Mouse (Mus musculus) lung, embryonic 14.5 days (tissue): ENCODE results near the gene Gan. TPM values are rescaled to one million over a fixed set of nuclear protein-coding genes. Genes with fewer than 3 reads are reported as not detected.
A peak's percentile ranks its signal among the peaks of the same experiment; 100 is the strongest.

Experiments used
- ATAC-seq: fragments of 200-750 bp; cut with Nextera tagmentation; 2 replicates; pipeline ENCODE4 v1.8.0; 2017; ENCODE audit warnings: mild to moderate bottlenecking, moderate TSS enrichment, moderate library complexity; ENCODE audit not compliant: insufficient read depth
- DNase-seq: peaks from one replicate; pipeline ENCODE4 v3.0.0-alpha.2; 2015
- H3K27ac ChIP-seq: fragments of 300-500 bp; sonication (generic); 2 replicates; pipeline ENCODE4 v1.5.1; 2014; ENCODE audit warnings: low read depth, mild to moderate bottlenecking, moderate library complexity
- H3K27me3 ChIP-seq: fragments of 300-500 bp; sonication (generic); 2 replicates; pipeline ENCODE4 v1.6.1; 2014; ENCODE audit warnings: low read length, control low read depth; ENCODE audit not compliant: insufficient read depth
- H3K36me3 ChIP-seq: fragments of 300-500 bp; sonication (generic); 2 replicates; pipeline ENCODE4 v1.6.1; 2014; ENCODE audit warnings: control low read depth; ENCODE audit not compliant: insufficient read depth
- H3K4me1 ChIP-seq: fragments of 300-500 bp; sonication (generic); 2 replicates; pipeline ENCODE4 v1.6.1; 2014; ENCODE audit warnings: antibody characterized with exemption, control low read depth; ENCODE audit not compliant: insufficient read depth
- H3K4me2 ChIP-seq: fragments of 300-500 bp; sonication (generic); 2 replicates; pipeline ENCODE4 v1.6.1; 2014; ENCODE audit warnings: mild to moderate bottlenecking
- H3K4me3 ChIP-seq: fragments of 300-500 bp; sonication (generic); 2 replicates; pipeline ENCODE4 v1.5.1; 2014; ENCODE audit warnings: low read depth, low read length
- H3K9ac ChIP-seq: fragments of 300-500 bp; sonication (generic); 2 replicates; pipeline ENCODE4 v1.6.1; 2014
- H3K9me3 ChIP-seq: fragments of 300-500 bp; sonication (generic); 2 replicates; pipeline ENCODE4 v1.6.1; 2016; ENCODE audit warnings: low read depth, low read length, control low read depth
- CTCF ChIP-seq: IDR thresholded peaks from 2 replicates; pipeline ENCODE4 v1.5.1; 2016; ENCODE audit warnings: antibody characterized with exemption, low read depth
- WGBS: fragments of 180-500 bp; shearing (Covaris S2); extraction: QIAGEN DNeasy Blood & Tissue Kit; methylation state at CpG from one replicate; pipeline ENCODE4 v1.1.7; 2014; 5-methylcytosine and 5-hydroxymethylcytosine counted together
- polyA plus RNA-seq: library from polyadenylated mRNA; unstranded; fragments of >200 nt; fragmentation: Nextera tagmentation; extraction: Ambion mirVana; gene quantifications from 2 replicates; pipeline ENCODE4 v1.2.1, GENCODE M21; 2014

The Gan gene
- polyA plus RNA-seq = 3.3 and 3.4 TPM in 2 replicates

DNA sequence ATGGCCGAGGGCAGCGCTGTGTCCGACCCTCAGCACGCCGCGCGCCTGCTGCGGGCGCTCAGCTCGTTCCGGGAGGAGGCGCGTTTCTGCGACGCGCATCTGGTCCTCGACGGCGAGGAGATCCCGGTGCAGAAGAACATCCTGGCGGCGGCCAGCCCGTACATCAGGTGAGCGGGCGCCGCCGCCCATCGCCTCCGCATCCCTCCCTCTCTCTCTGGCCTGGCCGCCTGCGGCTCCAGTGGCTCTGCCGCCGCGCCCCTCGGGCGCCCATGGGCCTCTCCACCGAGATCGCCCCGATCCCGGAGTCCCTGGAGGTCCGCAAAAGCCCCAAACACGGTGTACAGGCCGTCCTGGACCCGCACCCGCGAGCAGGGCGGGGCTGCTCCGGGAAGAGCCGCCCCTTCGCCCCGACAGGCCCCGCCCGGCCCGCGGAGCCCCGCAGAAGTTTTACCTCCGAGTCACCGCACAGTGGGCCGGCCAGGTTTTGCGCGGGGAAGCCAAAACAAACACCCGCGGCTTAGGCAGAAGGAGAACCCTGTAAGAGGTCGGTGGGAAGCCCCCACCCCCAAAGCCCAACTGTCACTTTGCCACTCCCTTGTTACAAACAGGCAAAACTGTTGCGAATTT, at the start of gene Gan:
Gan (plus strand) TSS at position 1 of the 627 bp plus-strand sequence.
- H3K27me3 ChIP-seq = no peaks in the 10 kb centered on the region
- DNase-seq = peak; percentile 58
- TF ChIP-seq CTCF = no peak
- H3K4me1 ChIP-seq = peaks cover 5% of the 10 kb centered on the region; the same call in 1 of the 2 replicates
- ATAC-seq = peak; percentile 69
- H3K9me3 ChIP-seq = no peaks in the 10 kb centered on the region
- peak within 1 kb of the TSS; percentile 78 for H3K27ac ChIP-seq
- H3K36me3 ChIP-seq = no peaks in the 10 kb centered on the region
- H3K4me2 ChIP-seq = peak within 1 kb of the TSS; percentile 96
- peak within 1 kb of the TSS; percentile 87 for H3K4me3 ChIP-seq
- peak within 1 kb of the TSS; percentile 89 for H3K9ac ChIP-seq
- WGBS = under 1% methylated on average over 65 of the region's 65 CpGs

DNA sequence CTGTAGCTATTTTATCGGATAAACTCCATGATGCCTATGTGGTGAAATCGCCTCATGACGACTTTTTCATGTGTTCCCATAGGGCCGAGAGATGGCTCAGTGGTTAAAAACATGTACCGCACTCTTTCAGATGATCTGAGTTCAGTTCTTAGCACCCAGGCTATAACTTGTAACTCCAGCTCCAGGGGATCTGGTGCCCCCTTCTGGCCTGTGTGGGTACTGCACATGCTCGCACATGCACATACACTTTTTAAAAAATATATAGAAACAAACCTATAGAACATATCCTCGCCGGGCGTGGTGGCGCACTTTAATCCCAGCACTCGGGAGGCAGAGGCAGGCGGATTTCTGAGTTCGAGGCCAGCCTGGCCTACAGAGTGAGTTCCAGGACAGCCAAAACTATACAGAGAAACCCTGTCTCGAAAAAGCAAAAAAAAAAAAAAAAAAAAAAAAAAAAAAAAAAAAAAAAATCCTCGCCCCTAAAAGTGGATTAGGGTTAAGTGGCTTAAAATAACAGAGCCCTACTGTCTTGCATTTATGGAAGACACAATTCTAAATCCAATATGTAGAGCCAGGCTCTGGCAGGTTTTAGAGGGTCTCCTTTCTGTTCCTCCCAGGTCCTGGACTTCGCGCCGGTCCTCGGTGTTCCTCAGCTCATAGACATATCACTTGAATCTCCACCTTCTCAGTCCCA, 48.8 kb upstream of the Gan start:
- DNase-seq = no peak
- no peak for ATAC-seq
- Histone ChIP-seq H3K9ac (no peak overlapping the region), H3K4me2 (no peak overlapping the region), H3K27ac (no peak overlapping the region), H3K36me3 (no peaks in the 10 kb centered on the region), H3K4me1 (no peaks in the 10 kb centered on the region), H3K9me3 (no peaks in the 10 kb centered on the region), H3K27me3 (no peaks in the 10 kb centered on the region), H3K4me3 (no peak overlapping the region)
- 88% methylated on average over 19 of the region's 19 CpGs for WGBS
- peak; percentile 55 for TF ChIP-seq CTCF

DNA sequence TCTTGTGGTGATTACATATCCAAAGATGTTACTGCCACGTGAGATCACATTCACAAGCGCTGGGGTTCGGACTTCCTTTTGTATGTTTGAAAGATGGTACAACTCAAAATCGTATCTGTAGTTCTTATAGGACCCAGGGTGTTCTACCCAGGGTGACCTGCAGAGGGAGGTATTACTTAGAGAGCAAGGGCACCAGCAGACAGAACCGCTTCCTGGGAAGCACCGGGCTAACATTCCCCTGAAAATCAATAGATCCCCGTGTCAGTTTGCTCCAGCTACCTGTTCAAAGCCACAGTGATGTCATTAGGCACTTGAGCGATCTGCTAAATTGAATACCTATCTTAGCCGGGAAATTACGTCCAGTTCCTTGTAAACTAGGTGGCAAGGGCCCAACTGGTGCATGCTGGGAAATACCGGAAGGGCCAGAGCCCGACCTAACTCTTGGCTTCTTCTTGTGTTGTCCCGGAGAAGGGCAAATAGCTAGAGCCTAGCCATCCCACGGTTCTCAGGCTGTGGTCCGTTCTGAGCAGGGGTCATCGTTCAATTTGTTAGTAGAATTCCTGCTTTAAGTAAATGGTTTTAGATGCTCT, 48.0 kb upstream of the Gan start:
- DNase-seq = peak; percentile 79
- WGBS = 46% methylated on average over 16 of the region's 16 CpGs

DNA sequence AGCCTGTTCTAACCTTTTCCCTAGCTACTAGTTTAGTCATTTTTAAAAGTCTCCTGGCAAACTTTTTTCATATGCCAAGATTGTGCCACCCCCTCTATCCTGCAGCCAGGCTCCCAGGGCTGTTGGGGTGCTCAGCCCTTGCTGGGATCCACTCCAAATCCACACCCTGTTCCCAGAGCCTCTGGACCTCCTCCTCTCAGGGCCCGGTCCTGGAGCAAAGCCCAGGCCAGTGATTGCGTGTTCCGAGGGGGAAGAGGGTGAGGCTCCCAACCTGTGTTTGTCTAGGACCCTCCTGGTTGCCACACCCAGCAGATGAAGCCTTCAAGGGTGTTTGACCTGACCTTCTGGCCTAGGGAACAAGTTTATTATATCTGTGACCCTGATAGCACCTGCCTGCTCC, 46.3 kb upstream of the Gan start:
- ATAC-seq = no peak
- Histone ChIP-seq H3K9ac (no peak overlapping the region), H3K9me3 (no peaks in the 10 kb centered on the region), H3K4me2 (no peak overlapping the region), H3K36me3 (no peaks in the 10 kb centered on the region), H3K4me3 (no peak overlapping the region), H3K27ac (no peak overlapping the region), H3K27me3 (no peaks in the 10 kb centered on the region), H3K4me1 (no peaks in the 10 kb centered on the region)
- WGBS = 59% methylated on average over 3 of the region's 3 CpGs
- no peak for DNase-seq
- no peak for TF ChIP-seq CTCF

More for the DNA sequence above, 48.0 kb upstream of the Gan start:
- Histone ChIP-seq H3K4me3 (no peak overlapping the region), H3K27ac (no peak overlapping the region), H3K36me3 (no peaks in the 10 kb centered on the region), H3K27me3 (no peaks in the 10 kb centered on the region), H3K9ac (no peak overlapping the region), H3K9me3 (no peaks in the 10 kb centered on the region), H3K4me1 (no peaks in the 10 kb centered on the region), H3K4me2 (no peak overlapping the region)
- no peak for ATAC-seq
- TF ChIP-seq CTCF = peak; percentile 62

DNA sequence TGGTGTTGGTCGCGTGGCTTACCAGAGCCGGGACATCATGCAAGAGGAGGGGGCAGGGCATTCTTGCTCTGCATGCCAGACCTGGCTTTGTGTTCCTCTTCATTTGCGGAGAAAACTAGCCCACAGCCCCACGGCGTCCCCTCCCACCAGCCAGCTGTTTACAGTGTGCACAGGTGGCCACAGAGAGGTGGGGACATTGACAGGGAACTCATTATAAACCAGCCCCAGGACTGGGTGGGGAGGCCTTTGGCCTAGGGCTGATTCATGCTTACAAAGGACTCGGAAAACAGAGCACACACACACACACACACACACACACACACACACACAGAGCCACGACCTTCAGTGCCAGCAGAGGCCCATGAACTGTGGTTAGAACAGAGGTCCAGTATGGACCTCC, 45.7 kb upstream of the Gan start:
- no peaks in the 10 kb centered on the region for H3K27me3 ChIP-seq
- no peak overlapping the region for H3K4me2 ChIP-seq
- ATAC-seq (0 out of 2 replicates have a peak, but pooled peaks have one; percentile 13), DNase-seq (no peak)
- no peak overlapping the region for H3K4me3 ChIP-seq
- WGBS = 53% methylated on average over 8 of the region's 8 CpGs
- H3K4me1 ChIP-seq = no peaks in the 10 kb centered on the region
- no peak overlapping the region for H3K9ac ChIP-seq
- no peaks in the 10 kb centered on the region for H3K36me3 ChIP-seq
- no peak for TF ChIP-seq CTCF
- H3K9me3 ChIP-seq = no peaks in the 10 kb centered on the region
- no peak overlapping the region for H3K27ac ChIP-seq

DNA sequence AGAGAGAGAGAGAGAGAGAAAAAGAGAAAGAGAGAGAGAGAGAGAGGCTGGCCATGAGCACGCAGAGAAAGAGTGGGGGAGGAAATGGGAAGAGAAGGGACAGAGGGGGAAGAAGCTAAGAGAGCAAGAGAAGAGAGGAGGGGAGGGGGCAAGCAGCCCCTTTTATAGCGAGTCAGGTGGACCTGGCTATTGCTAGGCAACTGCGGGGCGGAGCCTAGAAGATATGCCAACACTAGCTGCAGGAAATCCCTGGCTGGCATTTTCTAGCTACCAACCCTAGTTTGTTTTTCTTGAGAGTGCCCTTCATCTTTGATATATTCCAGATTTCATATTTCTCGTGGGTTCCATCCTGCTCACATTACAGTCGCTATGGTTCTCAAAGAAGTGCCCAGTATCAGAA, 42.8 kb upstream of the Gan start:
- H3K4me2 ChIP-seq = peak overlapping the region; percentile 43
- H3K36me3 ChIP-seq = no peaks in the 10 kb centered on the region
- H3K9ac ChIP-seq = no peak overlapping the region
- ATAC-seq (no peak), DNase-seq (peak; percentile 38)
- H3K27ac ChIP-seq = no peak overlapping the region
- no peaks in the 10 kb centered on the region; the same call in 1 of the 2 replicates for H3K4me1 ChIP-seq
- no peaks in the 10 kb centered on the region for H3K9me3 ChIP-seq
- H3K4me3 ChIP-seq = no peak overlapping the region
- no peaks in the 10 kb centered on the region for H3K27me3 ChIP-seq
- no peak for TF ChIP-seq CTCF
- WGBS = 38% methylated on average over 6 of the region's 6 CpGs

DNA sequence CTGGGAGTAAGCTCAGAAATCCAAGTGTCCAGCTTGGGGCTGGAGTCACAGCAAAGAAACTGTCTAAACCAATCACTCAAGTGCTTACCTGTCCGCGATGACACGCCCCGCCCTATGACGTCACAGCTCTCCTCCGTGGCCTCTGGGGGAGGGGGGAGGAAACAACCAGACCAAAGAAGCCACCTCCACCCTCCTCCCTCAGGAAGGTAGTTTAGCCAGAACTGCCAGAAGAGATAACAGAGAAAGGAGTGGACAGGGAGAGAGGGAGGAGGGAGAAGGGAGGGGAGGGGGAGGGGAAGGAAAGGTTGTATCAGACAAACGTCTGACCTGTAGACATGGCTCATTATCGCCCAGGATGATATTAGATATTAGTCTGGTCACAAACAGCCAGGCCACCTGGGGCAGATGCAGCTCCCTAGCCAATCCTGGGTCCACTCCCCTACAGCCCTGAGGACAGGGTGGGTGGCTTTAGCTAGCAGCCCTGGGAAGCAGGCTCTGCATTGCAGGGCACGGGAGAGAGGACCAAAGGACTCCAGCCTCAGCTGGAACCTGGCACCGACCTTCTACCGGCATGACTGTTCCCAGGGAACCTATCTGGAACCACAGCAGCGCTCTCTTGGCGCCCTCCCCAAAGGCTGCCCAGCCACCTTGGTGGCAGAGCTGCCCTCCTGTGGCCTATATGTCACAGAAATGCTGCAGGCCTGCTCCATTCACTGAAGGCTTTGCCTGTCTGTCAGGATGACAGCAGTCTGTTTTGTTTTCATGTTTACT, 42.1 kb upstream of the Gan start:
- H3K9me3 ChIP-seq = no peaks in the 10 kb centered on the region
- peak overlapping the region; percentile 43 for H3K4me2 ChIP-seq
- TF ChIP-seq CTCF = peak; percentile 26; the same call in 1 of the 2 replicates
- DNase-seq (peak; percentile 46), ATAC-seq (peak; percentile 48)
- H3K27ac ChIP-seq = 0 out of 2 replicates have a peak overlapping the region, but pooled peaks have one; percentile 30
- no peaks in the 10 kb centered on the region for H3K27me3 ChIP-seq
- H3K36me3 ChIP-seq = no peaks in the 10 kb centered on the region
- WGBS = 9% methylated on average over 13 of the region's 13 CpGs
- H3K9ac ChIP-seq = no peak overlapping the region
- H3K4me1 ChIP-seq = no peaks in the 10 kb centered on the region; the same call in 1 of the 2 replicates
- H3K4me3 ChIP-seq = no peak overlapping the region
